Mouse (Mus musculus): ENCODE data around the gene Pald1. TPM values are rescaled to one million over a fixed set of nuclear protein-coding genes. Genes with fewer than 3 reads are reported as not detected.

Pald1 gene
- polyA plus RNA-seq, 1 experiment: 3.2 TPM

- 35% methylated on average over 4 of the region's 4 CpGs for WGBS
- no peaks in the 10 kb centered on the region for H3K36me3 ChIP-seq (ENCODE audit: control insufficient read depth, insufficient read depth, low read length)
- H3K27me3 ChIP-seq (ENCODE audit: control insufficient read depth, insufficient read depth, low read length): 0 out of 2 replicates have a peak, but pooled peaks cover 2% of the 10 kb centered on the region
- TF ChIP-seq POLR2A (IDR thresholded peaks at IDR 0.05; ENCODE audit: low read depth, low read length): no peak
- no peak for TF ChIP-seq CTCF (IDR thresholded peaks at IDR 0.05; ENCODE audit: extremely low read depth, insufficient read length, insufficient replicate concordance, low read depth, low read length)
- no peak overlapping the region for H3K27ac ChIP-seq (ENCODE audit: insufficient read depth, low read depth, low read length)
- no peak overlapping the region for H3K4me3 ChIP-seq (ENCODE audit: low read depth, low read length)
- H3K4me1 ChIP-seq (ENCODE audit: control insufficient read depth, insufficient read depth, insufficient read length, low read length): no peaks in the 10 kb centered on the region
These were observed 9.3 kb upstream of the Pald1 start for GRCm38 (mm10) chr10:61392584-61392983.

- H3K27ac ChIP-seq (ENCODE audit: insufficient read depth, low read depth, low read length): no peak overlapping the region
- H3K27me3 ChIP-seq (ENCODE audit: control insufficient read depth, insufficient read depth, low read length): 0 out of 2 replicates have a peak, but pooled peaks cover 2% of the 10 kb centered on the region
- H3K4me1 ChIP-seq (ENCODE audit: control insufficient read depth, insufficient read depth, insufficient read length, low read length): no peaks in the 10 kb centered on the region
- 43% methylated on average over 2 of the region's 2 CpGs for WGBS
- H3K36me3 ChIP-seq (ENCODE audit: control insufficient read depth, insufficient read depth, low read length): no peaks in the 10 kb centered on the region
- TF ChIP-seq CTCF (IDR thresholded peaks at IDR 0.05; ENCODE audit: extremely low read depth, insufficient read length, insufficient replicate concordance, low read depth, low read length) (no peak), POLR2A (IDR thresholded peaks at IDR 0.05; ENCODE audit: low read depth, low read length) (no peak)
- no peak overlapping the region for H3K4me3 ChIP-seq (ENCODE audit: low read depth, low read length)
These were observed 6.8 kb upstream of the Pald1 start for GRCm38 (mm10) chr10:61390148-61390547.

GRCm38 (mm10) chr10:61389020-61389419, 5.7 kb upstream of the Pald1 start:
- TF ChIP-seq POLR2A (IDR thresholded peaks at IDR 0.05; ENCODE audit: low read depth, low read length): no peak
- no peak for TF ChIP-seq CTCF (IDR thresholded peaks at IDR 0.05; ENCODE audit: extremely low read depth, insufficient read length, insufficient replicate concordance, low read depth, low read length)
- 86% methylated on average over 5 of the region's 5 CpGs for WGBS
- Histone ChIP-seq H3K27me3 (ENCODE audit: control insufficient read depth, insufficient read depth, low read length) (0 out of 2 replicates have a peak, but pooled peaks cover 2% of the 10 kb centered on the region), H3K4me1 (ENCODE audit: control insufficient read depth, insufficient read depth, insufficient read length, low read length) (no peaks in the 10 kb centered on the region; the same call in 1 of the 2 replicates), H3K27ac (ENCODE audit: insufficient read depth, low read depth, low read length) (no peak overlapping the region), H3K36me3 (ENCODE audit: control insufficient read depth, insufficient read depth, low read length) (no peaks in the 10 kb centered on the region), H3K4me3 (ENCODE audit: low read depth, low read length) (no peak overlapping the region)

DNA sequence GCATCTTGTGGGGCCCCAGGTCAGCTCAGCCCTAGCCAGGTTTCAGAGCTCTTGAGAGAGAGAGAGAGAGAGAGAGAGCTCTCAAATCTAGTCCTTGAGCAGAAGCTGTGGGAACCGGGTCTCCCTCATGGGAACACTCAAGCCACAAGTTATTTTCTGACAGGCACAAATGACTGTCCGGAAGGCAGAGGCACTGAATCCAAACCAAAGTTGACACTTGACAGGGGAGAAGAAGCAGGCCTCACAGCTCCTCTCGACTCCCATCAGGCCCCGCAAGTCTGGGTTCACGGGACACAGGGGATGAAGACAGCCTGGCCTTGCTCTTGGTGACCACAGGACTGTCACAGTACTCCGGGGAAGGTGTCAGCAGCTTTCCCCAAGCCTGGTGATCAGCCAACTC, 3.0 kb upstream of the Pald1 start:
- Histone ChIP-seq H3K27ac (ENCODE audit: insufficient read depth, low read depth, low read length) (no peak overlapping the region), H3K4me3 (ENCODE audit: low read depth, low read length) (no peak overlapping the region), H3K4me1 (ENCODE audit: control insufficient read depth, insufficient read depth, insufficient read length, low read length) (peaks cover 5% of the 10 kb centered on the region; the same call in 1 of the 2 replicates), H3K36me3 (ENCODE audit: control insufficient read depth, insufficient read depth, low read length) (no peaks in the 10 kb centered on the region), H3K27me3 (ENCODE audit: control insufficient read depth, insufficient read depth, low read length) (peaks cover 14% of the 10 kb centered on the region)
- WGBS: 70% methylated on average over 6 of the region's 6 CpGs
- no peak for TF ChIP-seq POLR2A (IDR thresholded peaks at IDR 0.05; ENCODE audit: low read depth, low read length)
- TF ChIP-seq CTCF (IDR thresholded peaks at IDR 0.05; ENCODE audit: extremely low read depth, insufficient read length, insufficient replicate concordance, low read depth, low read length): no peak

DNA sequence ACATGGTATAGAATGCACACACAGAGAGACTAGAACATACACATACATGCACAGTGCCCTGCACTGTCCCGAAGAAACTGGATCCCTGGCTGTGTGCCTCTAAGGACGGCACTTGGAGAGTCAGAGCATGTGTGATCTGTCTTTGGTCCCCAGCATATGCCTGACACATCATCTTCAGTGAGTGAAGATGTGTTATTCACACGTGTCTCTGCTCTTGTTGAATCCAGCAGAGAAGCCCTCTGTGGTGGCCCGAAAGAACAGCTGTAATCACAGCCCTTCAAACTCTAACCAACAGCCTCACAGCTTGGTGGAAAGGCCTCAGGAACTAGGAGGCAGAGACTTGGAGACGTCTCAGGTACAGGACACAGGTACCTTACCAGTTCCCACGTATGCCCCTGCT, 1.8 kb upstream of the Pald1 start:
- no peaks in the 10 kb centered on the region for H3K36me3 ChIP-seq (ENCODE audit: control insufficient read depth, insufficient read depth, low read length)
- peaks cover 16% of the 10 kb centered on the region for H3K27me3 ChIP-seq (ENCODE audit: control insufficient read depth, insufficient read depth, low read length)
- H3K4me3 ChIP-seq (ENCODE audit: low read depth, low read length): no peak overlapping the region
- peaks cover 5% of the 10 kb centered on the region; the same call in 1 of the 2 replicates for H3K4me1 ChIP-seq (ENCODE audit: control insufficient read depth, insufficient read depth, insufficient read length, low read length)
- no peak overlapping the region for H3K27ac ChIP-seq (ENCODE audit: insufficient read depth, low read depth, low read length)
- WGBS: 84% methylated on average over 6 of the region's 6 CpGs
- no peak for TF ChIP-seq POLR2A (IDR thresholded peaks at IDR 0.05; ENCODE audit: low read depth, low read length)
- TF ChIP-seq CTCF (IDR thresholded peaks at IDR 0.05; ENCODE audit: extremely low read depth, insufficient read length, insufficient replicate concordance, low read depth, low read length): no peak

- H3K4me3 ChIP-seq (ENCODE audit: low read depth, low read length): peak overlapping the region; percentile 84
- peaks cover 16% of the 10 kb centered on the region for H3K27me3 ChIP-seq (ENCODE audit: control insufficient read depth, insufficient read depth, low read length)
- TF ChIP-seq POLR2A (IDR thresholded peaks at IDR 0.05; ENCODE audit: low read depth, low read length) (no peak), CTCF (IDR thresholded peaks at IDR 0.05; ENCODE audit: extremely low read depth, insufficient read length, insufficient replicate concordance, low read depth, low read length) (no peak)
- no peak overlapping the region for H3K27ac ChIP-seq (ENCODE audit: insufficient read depth, low read depth, low read length)
- no peaks in the 10 kb centered on the region for H3K36me3 ChIP-seq (ENCODE audit: control insufficient read depth, insufficient read depth, low read length)
- 17% methylated on average over 11 of the region's 11 CpGs for WGBS
- peaks cover 5% of the 10 kb centered on the region; the same call in 1 of the 2 replicates for H3K4me1 ChIP-seq (ENCODE audit: control insufficient read depth, insufficient read depth, insufficient read length, low read length)
These were observed 351 bp upstream of the Pald1 start for GRCm38 (mm10) chr10:61383715-61384047.

GRCm38 (mm10) chr10:61382281-61382731, 1.0 kb downstream of the Pald1 start:
- Histone ChIP-seq H3K27me3 (ENCODE audit: control insufficient read depth, insufficient read depth, low read length) (peaks cover 14% of the 10 kb centered on the region), H3K4me1 (ENCODE audit: control insufficient read depth, insufficient read depth, insufficient read length, low read length) (peaks cover 5% of the 10 kb centered on the region; the same call in 1 of the 2 replicates), H3K36me3 (ENCODE audit: control insufficient read depth, insufficient read depth, low read length) (no peaks in the 10 kb centered on the region), H3K27ac (ENCODE audit: insufficient read depth, low read depth, low read length) (no peak overlapping the region), H3K4me3 (ENCODE audit: low read depth, low read length) (peak overlapping the region; percentile 84)
- WGBS: 4% methylated on average over 8 of the region's 8 CpGs
- TF ChIP-seq CTCF (IDR thresholded peaks at IDR 0.05; ENCODE audit: extremely low read depth, insufficient read length, insufficient replicate concordance, low read depth, low read length) (no peak), POLR2A (IDR thresholded peaks at IDR 0.05; ENCODE audit: low read depth, low read length) (no peak)
